Mouse (Mus musculus): ENCODE results near the gene Mat2a. TPM values are rescaled to one million over a fixed set of nuclear protein-coding genes. Genes with fewer than 3 reads are reported as not detected.
"Not testable (repeated sequence)": the region's sequence is repeated elsewhere in the genome, so short reads cannot be mapped to it uniquely, and the experiment has no call there.

Gene Mat2a
- 100 to 1,000 TPM; 200 to 249 TPM for total RNA-seq (2021)
- long read RNA-seq, experiment 1, transcript Mat2a-201 (9 exons, 2,804 nt): major isoform, 349 of 454 reads
- long read RNA-seq, experiment 1, transcript Mat2a-202 (8 exons, 3,387 nt): minor isoform, 74 of 454 reads
- long read RNA-seq, experiment 1, partial matches to known transcripts: 12 of 454 reads
- long read RNA-seq, experiment 1, other reads (novel, unspliced or antisense): 18 of 454 reads
- long read RNA-seq, experiment 2, transcript Mat2a-202 (8 exons, 3,387 nt): minor isoform, 26 of 465 reads
- long read RNA-seq, experiment 2, transcript Mat2a-201 (9 exons, 2,804 nt): major isoform, 398 of 465 reads
- long read RNA-seq, experiment 2, partial matches to known transcripts: 9 of 465 reads
- long read RNA-seq, experiment 2, other reads (novel, unspliced or antisense): 31 of 465 reads

DNA sequence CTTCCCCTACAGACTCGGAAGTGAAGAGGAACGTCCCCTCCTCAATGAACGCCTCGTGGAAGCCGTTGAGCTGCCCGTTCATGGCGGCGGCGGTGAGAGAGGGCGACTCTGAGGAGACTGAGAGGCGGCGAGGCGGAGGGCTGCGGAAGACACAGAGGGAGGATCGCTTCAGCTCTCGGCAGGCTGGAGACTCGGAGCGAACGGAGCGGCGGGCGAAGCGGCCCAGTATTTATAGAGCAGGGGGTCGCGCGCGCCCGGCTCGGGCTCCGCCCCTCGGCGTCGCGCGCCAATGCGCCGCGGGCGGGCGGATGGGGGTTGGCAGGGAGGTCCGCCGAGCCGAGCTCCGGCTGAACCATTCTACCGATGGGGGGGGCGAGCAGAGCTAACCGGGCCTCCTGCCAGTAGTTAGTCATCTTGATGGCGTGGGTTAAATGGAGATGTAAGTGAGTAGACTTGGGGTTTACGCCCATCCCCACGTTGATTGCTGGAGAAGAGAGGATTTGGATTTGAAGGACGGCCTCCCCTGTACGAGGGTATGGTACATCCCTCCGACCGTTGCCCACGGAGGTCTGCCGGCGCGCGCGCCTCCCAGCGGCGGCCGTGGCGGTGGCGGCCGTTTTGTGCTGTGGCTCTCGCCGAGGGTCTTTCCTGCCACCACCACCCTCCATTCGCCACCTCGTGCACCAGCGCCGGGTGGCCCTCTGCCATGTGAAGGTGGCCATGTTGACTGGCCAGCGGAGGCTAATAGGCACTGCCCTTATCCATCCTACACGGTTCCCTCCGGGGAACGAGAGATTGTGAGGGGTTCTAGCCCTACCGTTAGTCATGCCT, at the start of gene Mat2a:
Mat2a (minus strand) TSS at position 204 of the 831 bp plus-strand sequence.
- DNase-seq: peak; percentile 96

- DNase-seq: no peak
These were observed 49.5 kb upstream of the Mat2a start for GRCm38 (mm10) chr6:72488850-72489249.

DNA sequence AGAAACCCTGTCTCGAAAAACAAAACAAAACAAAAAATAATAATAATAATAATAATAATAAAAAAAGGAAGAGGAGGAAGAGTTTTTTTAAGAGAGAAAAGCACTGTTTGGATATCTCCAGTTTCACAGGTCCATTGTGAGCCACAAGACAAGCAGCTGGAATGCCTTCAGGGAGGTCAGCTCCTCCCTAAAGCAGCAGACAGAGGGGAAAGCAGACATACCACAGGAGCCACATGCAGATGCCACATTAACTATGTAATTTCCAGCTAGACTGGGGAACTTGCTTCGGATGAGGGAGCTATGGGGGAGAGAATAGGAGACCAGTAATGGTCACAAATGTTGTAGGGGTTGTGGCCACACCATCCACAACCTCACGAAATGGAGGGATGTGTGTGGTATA, 47.9 kb upstream of the Mat2a start:
- no peak for DNase-seq

- no peak for DNase-seq
These were observed 46.9 kb upstream of the Mat2a start for GRCm38 (mm10) chr6:72486307-72486706.

- no peak for DNase-seq
These were observed 45.5 kb upstream of the Mat2a start for GRCm38 (mm10) chr6:72484887-72485286.

- no peak for DNase-seq
These were observed 42.8 kb upstream of the Mat2a start for GRCm38 (mm10) chr6:72482156-72482555.

GRCm38 (mm10) chr6:72480422-72480702, 41.0 kb upstream of the Mat2a start:
- no peak for DNase-seq

DNA sequence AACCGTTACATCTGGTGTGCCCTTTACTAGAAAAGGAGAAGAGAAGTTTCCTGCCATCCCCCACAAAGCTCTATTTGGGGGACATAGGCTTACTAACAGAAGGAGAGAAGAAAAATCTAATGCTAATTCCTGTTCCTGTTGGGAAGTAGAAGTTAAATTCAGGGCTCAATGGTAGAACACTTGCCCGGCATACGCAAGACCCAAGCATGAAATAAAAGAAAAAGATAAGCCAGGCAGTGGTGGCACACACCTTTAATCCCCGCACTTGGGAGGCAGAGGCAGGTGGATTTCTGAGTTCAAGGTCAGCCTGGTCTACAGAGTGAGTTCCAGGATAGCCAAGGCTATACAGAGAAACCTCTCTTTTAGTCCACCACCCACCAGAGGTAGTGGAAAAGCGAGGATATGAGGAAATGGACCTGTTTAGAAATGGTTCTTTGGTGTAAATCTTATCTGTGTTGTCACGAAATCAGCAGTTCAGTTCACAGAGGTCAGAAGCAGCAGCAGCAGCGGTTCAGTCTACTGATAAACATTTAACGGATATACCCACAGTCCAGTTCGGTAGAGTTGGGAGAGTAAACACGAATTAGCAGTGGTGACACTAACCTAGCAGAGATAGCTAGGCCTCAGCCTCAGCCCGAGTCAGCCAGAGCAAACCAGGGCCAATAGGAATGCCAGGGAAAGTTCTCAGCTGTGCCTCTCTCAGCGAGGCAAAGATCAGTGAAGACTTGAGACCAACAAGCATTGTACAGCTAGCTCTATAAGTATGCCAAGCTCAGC, 40.5 kb upstream of the Mat2a start:
- DNase-seq: no peak

- DNase-seq: not testable (repeated sequence)
These were observed 39.3 kb upstream of the Mat2a start for GRCm38 (mm10) chr6:72478691-72479090.

DNA sequence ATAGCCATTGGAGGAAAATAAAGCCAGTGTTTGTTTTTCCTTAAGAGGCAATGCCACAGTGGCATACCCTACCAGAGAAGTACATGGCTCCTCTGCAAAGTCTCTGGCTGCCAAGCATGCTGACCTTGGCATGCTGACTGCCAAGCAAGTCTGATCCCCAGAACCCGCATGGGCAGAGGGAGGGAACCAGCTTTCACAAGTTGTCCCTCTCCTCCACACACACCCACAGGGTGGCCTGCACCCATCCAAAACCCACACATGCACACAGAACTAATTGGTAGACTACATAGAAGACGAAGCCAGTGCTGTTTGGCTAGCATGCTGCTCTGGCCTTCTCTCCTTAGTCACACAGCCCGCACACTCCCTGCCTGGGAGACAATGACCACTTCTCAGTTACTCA, 38.3 kb upstream of the Mat2a start:
- no peak for DNase-seq

DNA sequence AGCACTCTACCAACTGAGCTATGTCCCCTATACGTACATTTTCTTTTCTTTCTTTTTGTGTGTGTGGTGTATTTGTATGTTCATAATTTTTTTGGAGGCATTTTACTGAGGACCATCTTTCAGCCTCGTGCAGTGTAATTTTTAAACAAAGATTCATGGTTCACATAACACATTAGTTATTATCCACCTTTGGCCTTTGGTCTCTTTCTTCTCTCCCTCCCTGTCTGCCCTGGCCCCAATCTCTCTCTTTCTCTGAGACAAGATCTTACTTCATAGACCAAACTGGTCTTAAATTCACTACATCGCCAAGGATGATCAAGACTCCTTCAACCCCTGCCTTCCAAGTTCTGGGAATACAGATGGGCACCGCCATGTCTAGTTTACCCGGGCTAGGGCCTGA, 37.5 kb upstream of the Mat2a start:
- DNase-seq: no peak

- no peak for DNase-seq
These were observed 36.0 kb upstream of the Mat2a start for GRCm38 (mm10) chr6:72475221-72475985.

DNA sequence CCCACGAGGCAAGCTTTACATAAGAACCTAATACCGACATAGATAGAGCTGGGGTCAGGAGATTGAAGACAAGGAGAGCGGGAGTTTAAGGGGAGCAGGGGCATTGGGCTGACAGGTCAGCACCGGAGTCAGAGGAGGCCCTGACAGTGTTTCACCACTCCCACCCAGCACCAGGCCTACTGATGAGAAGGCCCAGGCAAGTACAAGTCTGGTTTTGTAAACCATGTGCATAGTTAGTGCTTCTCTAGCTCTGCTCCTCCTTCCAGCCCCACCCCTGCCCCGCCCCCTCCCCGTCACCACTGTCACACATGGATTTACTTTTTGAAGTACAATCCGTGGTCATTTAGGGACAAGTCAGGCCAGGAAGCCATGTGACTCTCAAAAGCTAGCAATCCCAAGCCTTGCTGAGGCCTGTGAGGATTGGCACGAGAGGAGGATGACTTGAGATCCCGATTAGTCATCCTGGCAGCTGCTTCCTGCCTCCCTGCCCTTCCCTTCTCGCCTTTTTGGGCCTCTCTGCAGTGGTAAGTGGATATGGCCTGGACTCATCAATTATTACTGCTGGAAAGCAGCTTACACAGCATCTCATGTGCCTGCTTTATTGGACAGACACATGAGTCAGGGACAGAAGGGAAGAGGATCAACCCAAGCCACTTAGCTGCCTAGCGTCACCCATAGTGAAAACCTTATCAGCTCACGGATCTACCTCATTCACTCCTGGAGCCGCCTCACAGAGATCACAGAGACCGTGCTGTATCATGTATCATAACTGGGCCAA, 34.1 kb upstream of the Mat2a start:
- DNase-seq: peak; percentile 61

- DNase-seq: no peak
These were observed 26.8 kb upstream of the Mat2a start for GRCm38 (mm10) chr6:72466171-72466570.

GRCm38 (mm10) chr6:72465361-72466157, 26.2 kb upstream of the Mat2a start:
- no peak for DNase-seq

GRCm38 (mm10) chr6:72462550-72463257, 23.3 kb upstream of the Mat2a start:
- DNase-seq: not testable (repeated sequence)

GRCm38 (mm10) chr6:72460036-72460801, 20.9 kb upstream of the Mat2a start:
- DNase-seq: no peak

DNA sequence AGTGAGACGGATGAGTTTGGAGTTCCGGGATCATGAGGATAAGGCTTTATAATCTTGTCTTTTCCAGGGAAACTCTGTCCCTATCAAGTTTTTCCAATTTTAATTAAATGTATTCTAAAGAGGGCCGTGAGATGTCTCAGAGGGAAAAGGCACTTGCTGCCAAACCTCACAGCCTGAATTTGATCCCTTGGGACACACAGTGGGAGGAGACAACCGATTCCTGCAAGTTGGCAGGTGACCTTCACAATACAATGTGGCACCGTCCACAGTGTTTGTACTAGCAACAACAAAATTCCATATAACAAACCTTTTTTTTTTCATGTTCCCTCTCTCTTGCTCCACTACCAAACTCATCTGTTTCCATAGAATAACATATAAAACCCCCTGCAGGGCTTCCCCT, 19.6 kb upstream of the Mat2a start:
- DNase-seq: no peak

DNA sequence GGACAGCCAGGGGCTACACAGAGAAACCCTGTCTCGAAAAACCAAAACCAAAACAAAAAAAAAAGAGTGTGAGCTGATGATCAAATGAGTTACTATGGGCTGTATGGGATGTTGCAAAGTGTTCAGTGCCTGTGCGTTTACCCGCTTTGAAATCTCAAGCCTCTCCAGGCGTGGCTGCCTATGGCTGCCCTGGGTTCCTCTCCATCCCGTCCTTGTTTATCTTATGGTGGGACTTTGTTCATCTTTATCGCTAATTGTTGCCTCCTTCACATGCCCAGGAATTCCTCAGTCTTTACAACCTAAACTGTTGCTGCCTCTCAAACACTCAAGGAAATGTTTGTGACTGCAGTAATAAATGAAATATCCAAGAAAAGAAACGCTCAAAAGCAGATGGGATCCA, 19.1 kb upstream of the Mat2a start:
- DNase-seq: no peak
